Mouse (Mus musculus): Measurements from ENCODE around the gene Vmn1r157. TPM values are rescaled to one million over a fixed set of nuclear protein-coding genes. Genes with fewer than 3 reads are reported as not detected.
"Not testable (repeated sequence)": the region's sequence is repeated elsewhere in the genome, so short reads cannot be mapped to it uniquely, and the experiment has no call there.

Vmn1r157 gene
- not detected for polyA plus RNA-seq (2017; shearing (Covaris generic))

- ATAC-seq = not testable (repeated sequence)
Observed at GRCm38 (mm10) chr7:22761397-22761796, at the start of gene Vmn1r157. TSS of gene Vmn1r157 (plus strand) at chr7:22761697.

- not testable (repeated sequence) for ATAC-seq
Observed at GRCm38 (mm10) chr7:22719610-22720009, 41.9 kb upstream of the Vmn1r157 start, which contains the start of gene Gm4567. TSS of gene Gm4567 (minus strand) at chr7:22719710.

- not testable (repeated sequence) for ATAC-seq
Observed at GRCm38 (mm10) chr7:22775981-22776380, 14.5 kb downstream of the Vmn1r157 start.

GRCm38 (mm10) chr7:22790682-22791081 is 29.2 kb downstream of the Vmn1r157 start, which contains the start of gene Vmn1r158:
TSS of gene Vmn1r158 (minus strand) at chr7:22790782.
- ATAC-seq = not testable (repeated sequence)

Other genes starting within 250 kb of the Vmn1r157 start
- gene Vmn1r152, start 238.7 kb upstream of the Vmn1r157 start, polyA plus RNA-seq (2017; shearing (Covaris generic)) = not detected
- gene Gm8677, start 226.8 kb upstream of the Vmn1r157 start, polyA plus RNA-seq (2017; shearing (Covaris generic)) = not detected
- gene Gm4201, start 196.4 kb upstream of the Vmn1r157 start, polyA plus RNA-seq (2017; shearing (Covaris generic)) = not detected
- not detected for gene Gm4565, start 173.6 kb upstream of the Vmn1r157 start, polyA plus RNA-seq (2017; shearing (Covaris generic))
- not detected for gene Vmn1r155, start 103.7 kb upstream of the Vmn1r157 start, polyA plus RNA-seq (2017; shearing (Covaris generic))
- gene Gm8693, start 69.4 kb upstream of the Vmn1r157 start, polyA plus RNA-seq (2017; shearing (Covaris generic)) = not detected
- gene Gm4567, start 42.0 kb upstream of the Vmn1r157 start, polyA plus RNA-seq (2017; shearing (Covaris generic)) = not detected
- not detected for gene Vmn1r158, start 29.1 kb downstream of the Vmn1r157 start, polyA plus RNA-seq (2017; shearing (Covaris generic))
- gene Vmn1r159, start 81.9 kb downstream of the Vmn1r157 start, polyA plus RNA-seq (2017; shearing (Covaris generic)) = not detected
- gene Vmn1r160, start 109.5 kb downstream of the Vmn1r157 start, polyA plus RNA-seq (2017; shearing (Covaris generic)) = not detected
- gene Gm4214, start 223.0 kb downstream of the Vmn1r157 start, polyA plus RNA-seq (2017; shearing (Covaris generic)) = not detected

All from inflammation-experienced regulatory T-cells, adult 6 months (primary cell).